Mouse (Mus musculus): ENCODE measurements around the gene Abca13. TPM values are rescaled to one million over a fixed set of nuclear protein-coding genes. Genes with fewer than 3 reads are reported as not detected.
A peak's percentile ranks its signal among the peaks of the same experiment; 100 is the strongest.
"Not testable (repeated sequence)": the region's sequence is repeated elsewhere in the genome, so short reads cannot be mapped to it uniquely, and the experiment has no call there.

Abca13 gene
- 0.01 TPM in 1 of 2 replicates, not detected in the other for polyA plus RNA-seq (2016; fragmentation: Nextera tagmentation; extraction: Ambion mirVana)

- Histone ChIP-seq H3K27me3 (ENCODE audit: low read depth, poor library complexity, severe bottlenecking) (no peaks in the 10 kb centered on the region), H3K4me1 (peaks cover 10% of the 10 kb centered on the region; the same call in 1 of the 2 replicates), H3K4me3 (no peak within 1 kb of the TSS), H3K27ac (no peak within 1 kb of the TSS), H3K36me3 (no peaks in the 10 kb centered on the region), H3K9me3 (replicated peaks) (no peaks in the 10 kb centered on the region)
- 60% methylated on average over 12 of the region's 12 CpGs for WGBS
- DNase-seq (ENCODE audit: low spot score): no peak
Measured at GRCm38 (mm10) chr11:9191555-9192131, at the start of gene Abca13. Gene Abca13, plus strand, starts transcription at chr11:9191942.

- Histone ChIP-seq H3K4me1 (no peaks in the 10 kb centered on the region), H3K36me3 (no peaks in the 10 kb centered on the region), H3K4me3 (no peak overlapping the region), H3K27ac (no peak overlapping the region), H3K27me3 (ENCODE audit: low read depth, poor library complexity, severe bottlenecking) (peaks cover 53% of the 10 kb centered on the region), H3K9me3 (replicated peaks) (no peaks in the 10 kb centered on the region)
- DNase-seq (ENCODE audit: low spot score): no peak
- WGBS: 91% methylated on average over 2 of the region's 2 CpGs
Measured at GRCm38 (mm10) chr11:9145113-9145512, 46.6 kb upstream of the Abca13 start.

GRCm38 (mm10) chr11:9146115-9146514, 45.6 kb upstream of the Abca13 start:
- Histone ChIP-seq H3K27me3 (ENCODE audit: low read depth, poor library complexity, severe bottlenecking) (peaks cover 50% of the 10 kb centered on the region), H3K27ac (no peak overlapping the region), H3K4me3 (no peak overlapping the region), H3K9me3 (replicated peaks) (no peaks in the 10 kb centered on the region), H3K36me3 (no peaks in the 10 kb centered on the region), H3K4me1 (no peaks in the 10 kb centered on the region)
- no peak for DNase-seq (ENCODE audit: low spot score)
- 94% methylated on average over 4 of the region's 4 CpGs for WGBS

GRCm38 (mm10) chr11:9146683-9147082, 45.1 kb upstream of the Abca13 start:
- Histone ChIP-seq H3K27me3 (ENCODE audit: low read depth, poor library complexity, severe bottlenecking) (peaks cover 50% of the 10 kb centered on the region), H3K27ac (no peak overlapping the region)
- 83% methylated on average over 1 of the region's 1 CpGs for WGBS

GRCm38 (mm10) chr11:9148206-9148605, 43.5 kb upstream of the Abca13 start:
- peaks cover 37% of the 10 kb centered on the region; the same call in 1 of the 2 replicates for H3K27me3 ChIP-seq (ENCODE audit: low read depth, poor library complexity, severe bottlenecking)
- H3K4me1 ChIP-seq: no peaks in the 10 kb centered on the region
- no peaks in the 10 kb centered on the region for H3K9me3 ChIP-seq (replicated peaks)
- H3K4me3 ChIP-seq: no peak overlapping the region
- no peak overlapping the region for H3K27ac ChIP-seq
- DNase-seq (ENCODE audit: low spot score): no peak
- no peaks in the 10 kb centered on the region for H3K36me3 ChIP-seq
- 85% methylated on average over 2 of the region's 2 CpGs for WGBS

More at GRCm38 (mm10) chr11:9146683-9147082, 45.1 kb upstream of the Abca13 start:
- no peak overlapping the region for H3K4me3 ChIP-seq
- DNase-seq (ENCODE audit: low spot score): no peak
- no peaks in the 10 kb centered on the region for H3K9me3 ChIP-seq (replicated peaks)
- H3K4me1 ChIP-seq: no peaks in the 10 kb centered on the region
- no peaks in the 10 kb centered on the region for H3K36me3 ChIP-seq

- H3K27ac ChIP-seq; DNase-seq (ENCODE audit: low spot score); H3K36me3 ChIP-seq; H3K4me3 ChIP-seq; H3K4me1 ChIP-seq; H3K9me3 ChIP-seq (replicated peaks): not testable (repeated sequence)
- peaks cover 31% of the 10 kb centered on the region; the same call in 1 of the 2 replicates for H3K27me3 ChIP-seq (ENCODE audit: low read depth, poor library complexity, severe bottlenecking)
- 81% methylated on average over 25 of the region's 25 CpGs for WGBS
Measured at GRCm38 (mm10) chr11:9150403-9150802, 41.3 kb upstream of the Abca13 start.

- 84% methylated on average over 3 of the region's 3 CpGs for WGBS
- no peak overlapping the region for H3K4me3 ChIP-seq
Measured at GRCm38 (mm10) chr11:9159953-9160352, 31.8 kb upstream of the Abca13 start.

GRCm38 (mm10) chr11:9167331-9167730, 24.4 kb upstream of the Abca13 start:
- Histone ChIP-seq H3K27me3 (ENCODE audit: low read depth, poor library complexity, severe bottlenecking) (no peaks in the 10 kb centered on the region), H3K27ac (no peak overlapping the region), H3K9me3 (replicated peaks) (no peaks in the 10 kb centered on the region), H3K4me1 (no peaks in the 10 kb centered on the region), H3K36me3 (no peaks in the 10 kb centered on the region), H3K4me3 (no peak overlapping the region)
- no peak for DNase-seq (ENCODE audit: low spot score)
- WGBS: 88% methylated on average over 2 of the region's 2 CpGs

More at GRCm38 (mm10) chr11:9159953-9160352, 31.8 kb upstream of the Abca13 start:
- Histone ChIP-seq H3K27ac (no peak overlapping the region), H3K4me1 (no peaks in the 10 kb centered on the region), H3K9me3 (replicated peaks) (no peaks in the 10 kb centered on the region), H3K36me3 (no peaks in the 10 kb centered on the region), H3K27me3 (ENCODE audit: low read depth, poor library complexity, severe bottlenecking) (no peaks in the 10 kb centered on the region; the same call in 1 of the 2 replicates)
- DNase-seq (ENCODE audit: low spot score): no peak

- H3K9me3 ChIP-seq (replicated peaks): no peaks in the 10 kb centered on the region
- no peaks in the 10 kb centered on the region for H3K36me3 ChIP-seq
- no peak overlapping the region for H3K27ac ChIP-seq
- 96% methylated on average over 1 of the region's 1 CpGs for WGBS
- DNase-seq (ENCODE audit: low spot score): no peak
- H3K4me1 ChIP-seq: no peaks in the 10 kb centered on the region
- H3K27me3 ChIP-seq (ENCODE audit: low read depth, poor library complexity, severe bottlenecking): no peaks in the 10 kb centered on the region
- H3K4me3 ChIP-seq: no peak overlapping the region
Measured at GRCm38 (mm10) chr11:9181477-9181876, 10.3 kb upstream of the Abca13 start.

GRCm38 (mm10) chr11:9189471-9189870, 2.3 kb upstream of the Abca13 start:
- H3K4me3 ChIP-seq; H3K27ac ChIP-seq; DNase-seq (ENCODE audit: low spot score): not testable (repeated sequence)

GRCm38 (mm10) chr11:9190772-9191554, 779 bp upstream of the Abca13 start:
- H3K9me3 ChIP-seq (replicated peaks): no peaks in the 10 kb centered on the region
- no peak overlapping the region for H3K27ac ChIP-seq
- H3K27me3 ChIP-seq (ENCODE audit: low read depth, poor library complexity, severe bottlenecking): no peaks in the 10 kb centered on the region
- DNase-seq (ENCODE audit: low spot score): peak; percentile 35
- peaks cover 10% of the 10 kb centered on the region; the same call in 1 of the 2 replicates for H3K4me1 ChIP-seq
- WGBS: 59% methylated on average over 10 of the region's 11 CpGs
- H3K4me3 ChIP-seq: no peak overlapping the region
- H3K36me3 ChIP-seq: no peaks in the 10 kb centered on the region

More at GRCm38 (mm10) chr11:9189471-9189870, 2.3 kb upstream of the Abca13 start:
- not testable (repeated sequence) for H3K27me3 ChIP-seq (ENCODE audit: low read depth, poor library complexity, severe bottlenecking); H3K36me3 ChIP-seq; H3K9me3 ChIP-seq (replicated peaks)
- peaks cover 10% of the 10 kb centered on the region; the same call in 1 of the 2 replicates for H3K4me1 ChIP-seq

GRCm38 (mm10) chr11:9194861-9195260, 3.1 kb downstream of the Abca13 start:
- no peak overlapping the region for H3K4me3 ChIP-seq
- H3K4me1 ChIP-seq: peaks cover 10% of the 10 kb centered on the region; the same call in 1 of the 2 replicates
- 96% methylated on average over 3 of the region's 3 CpGs for WGBS
- no peaks in the 10 kb centered on the region for H3K27me3 ChIP-seq (ENCODE audit: low read depth, poor library complexity, severe bottlenecking)
- no peaks in the 10 kb centered on the region for H3K36me3 ChIP-seq
- H3K27ac ChIP-seq: no peak overlapping the region
- DNase-seq (ENCODE audit: low spot score): no peak
- H3K9me3 ChIP-seq (replicated peaks): no peaks in the 10 kb centered on the region

- Histone ChIP-seq H3K27ac (no peak overlapping the region), H3K27me3 (ENCODE audit: low read depth, poor library complexity, severe bottlenecking) (no peaks in the 10 kb centered on the region), H3K36me3 (no peaks in the 10 kb centered on the region), H3K4me1 (no peaks in the 10 kb centered on the region), H3K4me3 (no peak overlapping the region), H3K9me3 (replicated peaks) (no peaks in the 10 kb centered on the region)
- WGBS: 84% methylated on average over 2 of the region's 2 CpGs
- no peak for DNase-seq (ENCODE audit: low spot score)
Measured at GRCm38 (mm10) chr11:9199868-9200267, 8.1 kb downstream of the Abca13 start.

Data from limb, embryonic 10.5 days (tissue).